Mouse (Mus musculus): ENCODE measurements around the gene Sele. TPM values are rescaled to one million over a fixed set of nuclear protein-coding genes. Genes with fewer than 3 reads are reported as not detected.

Sele gene
- polyA plus RNA-seq, 1 experiment from 2014 or later: not detected

Other genes with a start within 250 kb of the Sele start
- gene Scyl3, start 119.1 kb upstream of the Sele start, polyA plus RNA-seq (2015; fragmentation: Nextera tagmentation; extraction: Ambion mirVana): 18.4 and 20.4 TPM in 2 replicates
- gene BC055324, start 53.4 kb upstream of the Sele start, polyA plus RNA-seq (2015; fragmentation: Nextera tagmentation; extraction: Ambion mirVana): 20.5 and 20.9 TPM in 2 replicates
- gene Mettl18, start 53.3 kb upstream of the Sele start, polyA plus RNA-seq (2015; fragmentation: Nextera tagmentation; extraction: Ambion mirVana): 10.5 and 10.6 TPM in 2 replicates
- gene Sell, start 13.7 kb downstream of the Sele start, polyA plus RNA-seq (2015; fragmentation: Nextera tagmentation; extraction: Ambion mirVana): 0.30 and 0.43 TPM in 2 replicates
- not detected in 2 replicates for gene Selp, start 67.0 kb downstream of the Sele start, polyA plus RNA-seq (2015; fragmentation: Nextera tagmentation; extraction: Ambion mirVana)
- 0.14 and 0.30 TPM in 2 replicates for gene F5, start 103.6 kb downstream of the Sele start, polyA plus RNA-seq (2015; fragmentation: Nextera tagmentation; extraction: Ambion mirVana)
- 6.7 and 6.8 TPM in 2 replicates for gene Slc19a2, start 200.8 kb downstream of the Sele start, polyA plus RNA-seq (2015; fragmentation: Nextera tagmentation; extraction: Ambion mirVana)
- gene Ccdc181, start 227.4 kb downstream of the Sele start, polyA plus RNA-seq (2015; fragmentation: Nextera tagmentation; extraction: Ambion mirVana): 5.1 and 6.8 TPM in 2 replicates